Mouse (Mus musculus) liver, embryonic 13.5 days (tissue): ENCODE measurements around the gene Srd5a2. TPM values are rescaled to one million over a fixed set of nuclear protein-coding genes. Genes with fewer than 3 reads are reported as not detected.
"Not testable (repeated sequence)": the region's sequence is repeated elsewhere in the genome, so short reads cannot be mapped to it uniquely, and the experiment has no call there.

Experiments used
- ATAC-seq: fragments of 200-750 bp; cut with Nextera tagmentation; 2 replicates; pipeline ENCODE4 v1.8.0; 2017; ENCODE audit warnings: low read depth, mild to moderate bottlenecking, moderate number of reproducible peaks, moderate library complexity
- DNase-seq: peaks from one replicate; pipeline ENCODE4 v3.0.0; 2022
- H3K27ac ChIP-seq: fragments of 300-500 bp; sonication (generic); 2 replicates; pipeline ENCODE4 v1.5.1; 2015; ENCODE audit warnings: moderate library complexity, mild to moderate bottlenecking, inconsistent platforms
- H3K27me3 ChIP-seq: fragments of 300-500 bp; sonication (generic); 2 replicates; pipeline ENCODE4 v1.6.1; 2015; ENCODE audit warnings: mild to moderate bottlenecking, inconsistent platforms
- H3K36me3 ChIP-seq: fragments of 300-500 bp; sonication (generic); 2 replicates; pipeline ENCODE4 v1.6.1; 2015; ENCODE audit warnings: mild to moderate bottlenecking, inconsistent platforms
- H3K4me1 ChIP-seq: fragments of 300-500 bp; sonication (generic); replicated peaks from 2 replicates; pipeline ENCODE4 v1.6.1; 2015; ENCODE audit warnings: inconsistent platforms
- H3K4me2 ChIP-seq: fragments of 300-500 bp; sonication (generic); 2 replicates; pipeline ENCODE4 v1.6.1; 2015; ENCODE audit warnings: inconsistent platforms, mild to moderate bottlenecking, moderate library complexity
- H3K4me3 ChIP-seq: fragments of 300-500 bp; sonication (generic); replicated peaks from 2 replicates; pipeline ENCODE4 v1.5.1; 2015; ENCODE audit warnings: mild to moderate bottlenecking, inconsistent platforms
- H3K9ac ChIP-seq: fragments of 300-500 bp; sonication (generic); 2 replicates; pipeline ENCODE4 v1.6.1; 2015; ENCODE audit warnings: mild to moderate bottlenecking, inconsistent platforms
- H3K9me3 ChIP-seq: fragments of 300-500 bp; sonication (generic); replicated peaks from 2 replicates; pipeline ENCODE4 v1.6.1; 2016; ENCODE audit warnings: inconsistent platforms
- WGBS: fragments of 180-500 bp; shearing (Covaris S2); methylation state at CpG from one replicate; pipeline ENCODE4 v1.1.7; 2015; ENCODE audit not compliant: insufficient replicate concordance; 5-methylcytosine and 5-hydroxymethylcytosine counted together
- polyA plus RNA-seq: library from polyadenylated mRNA; unstranded; fragments of >200 nt; fragmentation: Nextera tagmentation; extraction: Ambion mirVana; gene quantifications from 2 replicates; pipeline ENCODE4 v1.2.1, GENCODE M21; 2015

Srd5a2 gene
- polyA plus RNA-seq, result not detected in 2 replicates

DNA sequence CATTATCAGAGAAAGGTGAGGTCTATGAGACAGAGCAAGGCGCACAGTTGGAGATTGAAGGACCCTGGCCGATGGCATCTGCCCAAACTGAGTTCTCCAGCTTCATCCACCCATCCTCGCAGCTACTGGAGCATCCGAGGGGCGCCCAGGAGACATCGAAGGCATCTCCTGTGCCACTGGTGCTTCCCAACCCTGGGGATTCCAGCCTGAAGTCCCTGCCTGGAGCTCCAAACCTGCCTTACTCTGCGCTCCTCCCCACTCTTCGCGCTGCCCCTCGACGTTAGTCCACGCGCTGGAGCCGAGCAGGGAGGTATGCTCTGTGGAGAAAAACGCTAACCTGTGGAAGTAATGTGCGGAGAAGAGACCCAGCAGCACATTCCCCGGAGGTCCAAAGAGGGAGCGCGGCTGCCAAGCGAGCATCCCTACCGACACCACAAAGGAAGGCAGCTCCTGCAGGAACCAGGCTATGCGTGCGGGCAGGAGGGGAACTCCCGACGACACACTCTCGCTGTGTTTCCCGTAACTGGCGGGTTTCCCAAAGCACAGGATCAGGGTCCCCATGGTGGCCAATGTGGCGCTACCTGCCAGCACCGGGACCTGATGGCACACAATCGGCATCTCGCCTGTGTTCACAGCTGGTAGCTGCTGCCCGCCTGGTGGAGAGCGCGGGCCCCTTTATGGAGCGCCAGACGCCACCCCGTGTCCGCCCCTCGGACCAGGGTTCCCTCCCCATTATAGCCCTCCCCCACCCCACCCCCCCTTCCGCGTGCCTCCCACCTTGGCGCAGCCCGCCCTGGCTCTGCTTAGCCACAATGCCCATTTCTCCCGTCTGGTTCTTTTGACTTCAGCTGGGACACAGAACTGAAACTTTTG is at the start of gene Srd5a2:
Gene Srd5a2 (minus strand): TSS at position 707 of the 873 bp plus-strand sequence.
- H3K4me3 ChIP-seq, result no peak within 1 kb of the TSS
- no peak for DNase-seq

GRCm38 (mm10) chr17:74088886-74089678 is 41.4 kb upstream of the Srd5a2 start:
- no peaks in the 10 kb centered on the region for H3K4me1 ChIP-seq
- H3K4me2 ChIP-seq, result no peak overlapping the region
- no peak overlapping the region for H3K4me3 ChIP-seq
- H3K36me3 ChIP-seq, result no peaks in the 10 kb centered on the region
- no peak overlapping the region for H3K27ac ChIP-seq
- no peaks in the 10 kb centered on the region for H3K27me3 ChIP-seq
- ATAC-seq (no peak), DNase-seq (no peak)
- no peak overlapping the region for H3K9ac ChIP-seq
- H3K9me3 ChIP-seq, result no peaks in the 10 kb centered on the region
- WGBS, result 53% methylated on average over 5 of the region's 5 CpGs

More for the DNA sequence above, at the start of gene Srd5a2:
- H3K27me3 ChIP-seq, result peaks cover 47% of the 10 kb centered on the region
- ATAC-seq, result no peak
- H3K9me3 ChIP-seq, result no peaks in the 10 kb centered on the region
- H3K4me1 ChIP-seq, result no peaks in the 10 kb centered on the region
- no peak within 1 kb of the TSS for H3K9ac ChIP-seq
- H3K36me3 ChIP-seq, result no peaks in the 10 kb centered on the region
- 4% methylated on average over 44 of the region's 45 CpGs for WGBS
- H3K4me2 ChIP-seq, result no peak within 1 kb of the TSS
- no peak within 1 kb of the TSS for H3K27ac ChIP-seq

DNA sequence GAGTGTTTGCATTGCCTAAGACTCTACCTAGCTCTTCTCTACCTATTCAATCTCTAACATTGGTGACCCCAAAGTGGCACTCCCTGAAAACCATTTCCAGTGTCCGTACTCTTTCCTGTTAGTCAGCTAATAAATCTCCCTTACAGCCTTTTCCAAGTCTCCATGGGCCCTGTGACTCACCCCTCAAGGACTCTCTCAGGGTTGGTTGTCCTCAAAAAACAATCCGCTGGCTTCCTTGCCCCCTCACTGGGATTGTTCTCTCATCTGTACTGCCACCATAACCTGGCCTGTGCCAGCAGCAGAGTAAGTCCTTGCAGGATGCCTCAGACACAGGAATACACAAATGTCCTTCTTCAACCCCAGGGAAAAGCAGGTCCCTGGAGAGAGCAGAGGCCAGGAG is 40.3 kb upstream of the Srd5a2 start:
- WGBS, result 58% methylated on average over 2 of the region's 2 CpGs
- Histone ChIP-seq H3K4me3 (no peak overlapping the region), H3K9me3 (no peaks in the 10 kb centered on the region), H3K9ac (no peak overlapping the region), H3K27me3 (no peaks in the 10 kb centered on the region), H3K27ac (no peak overlapping the region), H3K36me3 (no peaks in the 10 kb centered on the region), H3K4me2 (no peak overlapping the region), H3K4me1 (no peaks in the 10 kb centered on the region)
- DNase-seq (no peak), ATAC-seq (no peak)

GRCm38 (mm10) chr17:74083370-74083769 is 35.7 kb upstream of the Srd5a2 start:
- Histone ChIP-seq H3K27ac (no peak overlapping the region), H3K4me1 (no peaks in the 10 kb centered on the region), H3K4me3 (no peak overlapping the region), H3K9me3 (no peaks in the 10 kb centered on the region), H3K27me3 (no peaks in the 10 kb centered on the region), H3K4me2 (no peak overlapping the region), H3K36me3 (no peaks in the 10 kb centered on the region), H3K9ac (no peak overlapping the region)
- no peak for ATAC-seq
- WGBS, result 68% methylated on average over 4 of the region's 4 CpGs
- DNase-seq, result no peak

GRCm38 (mm10) chr17:74080076-74080615 is 32.4 kb upstream of the Srd5a2 start:
- Histone ChIP-seq H3K9ac (no peak overlapping the region), H3K4me2 (no peak overlapping the region), H3K36me3 (no peaks in the 10 kb centered on the region), H3K4me3 (no peak overlapping the region), H3K4me1 (no peaks in the 10 kb centered on the region), H3K27me3 (no peaks in the 10 kb centered on the region), H3K9me3 (no peaks in the 10 kb centered on the region), H3K27ac (no peak overlapping the region)
- no peak for ATAC-seq
- 62% methylated on average over 6 of the region's 6 CpGs for WGBS
- DNase-seq, result no peak

DNA sequence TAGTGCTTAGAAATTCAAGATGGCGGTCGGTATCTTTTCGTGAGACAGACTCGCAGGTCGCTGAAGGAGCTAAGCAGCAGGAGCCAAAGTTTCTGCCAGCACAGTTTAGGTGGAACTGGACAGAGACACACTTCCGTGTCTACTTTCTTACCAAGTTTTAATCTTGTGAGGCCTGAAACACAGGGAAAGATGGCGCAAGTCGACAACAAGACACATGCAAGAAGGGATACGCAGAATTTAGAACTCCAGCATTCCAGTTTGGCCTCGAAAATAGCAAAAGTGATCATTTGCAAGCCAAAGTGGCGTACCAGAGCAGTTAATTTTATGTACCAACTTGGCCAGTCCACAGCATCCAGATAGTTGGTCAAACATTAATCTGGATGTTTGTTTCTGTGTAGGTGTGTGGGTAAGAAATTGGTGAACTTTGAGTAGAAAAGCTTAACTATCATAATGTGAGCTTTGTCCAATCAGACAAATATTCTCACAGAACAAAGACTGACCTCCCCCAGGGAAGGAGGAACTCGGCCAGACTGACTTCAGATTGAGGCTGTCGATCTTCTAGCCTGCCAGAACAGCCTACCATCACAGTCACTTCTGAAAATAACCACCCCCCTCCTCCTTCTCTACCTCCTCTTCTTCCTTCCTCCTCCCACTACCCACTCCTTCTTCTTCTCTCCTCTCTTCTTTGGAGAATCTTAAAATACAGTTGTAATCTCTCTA is 31.2 kb upstream of the Srd5a2 start:
- 64% methylated on average over 13 of the region's 13 CpGs for WGBS
- ATAC-seq, result no peak

GRCm38 (mm10) chr17:74073067-74073466 is 25.4 kb upstream of the Srd5a2 start:
- H3K4me1 ChIP-seq, H3K27ac ChIP-seq, ATAC-seq, H3K4me3 ChIP-seq, H3K27me3 ChIP-seq, H3K4me2 ChIP-seq, DNase-seq, H3K36me3 ChIP-seq, H3K9ac ChIP-seq, H3K9me3 ChIP-seq: not testable (repeated sequence)
- WGBS, result 66% methylated on average over 5 of the region's 5 CpGs

More for the DNA sequence above, 31.2 kb upstream of the Srd5a2 start:
- Histone ChIP-seq H3K36me3 (no peaks in the 10 kb centered on the region), H3K4me2 (no peak overlapping the region), H3K9me3 (no peaks in the 10 kb centered on the region), H3K27ac (no peak overlapping the region), H3K4me1 (no peaks in the 10 kb centered on the region), H3K27me3 (no peaks in the 10 kb centered on the region), H3K9ac (no peak overlapping the region), H3K4me3 (no peak overlapping the region)
- no peak for DNase-seq

DNA sequence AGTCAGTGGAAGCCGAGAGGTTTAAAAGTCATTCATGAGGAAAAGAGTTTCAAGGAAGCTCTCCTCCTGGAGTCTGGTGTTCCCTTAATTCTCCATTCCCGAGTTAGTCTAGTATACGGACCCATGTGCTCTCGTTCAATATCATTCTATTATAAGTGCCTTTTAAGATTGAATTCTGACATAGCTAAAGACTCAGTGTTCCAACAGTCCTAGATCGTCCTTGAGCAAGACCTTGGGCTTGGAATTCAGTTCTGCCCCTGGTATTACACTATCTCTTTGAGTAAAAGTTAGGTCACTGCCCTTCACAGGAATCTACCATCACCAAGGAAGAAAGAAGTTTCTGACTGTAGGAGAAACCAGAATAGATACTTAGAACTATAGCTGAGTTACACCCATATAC is 15.0 kb upstream of the Srd5a2 start:
- DNase-seq, H3K9ac ChIP-seq, H3K4me3 ChIP-seq, H3K9me3 ChIP-seq, ATAC-seq, H3K27me3 ChIP-seq, H3K27ac ChIP-seq, H3K4me2 ChIP-seq, H3K36me3 ChIP-seq, H3K4me1 ChIP-seq: not testable (repeated sequence)
- 71% methylated on average over 5 of the region's 5 CpGs for WGBS

DNA sequence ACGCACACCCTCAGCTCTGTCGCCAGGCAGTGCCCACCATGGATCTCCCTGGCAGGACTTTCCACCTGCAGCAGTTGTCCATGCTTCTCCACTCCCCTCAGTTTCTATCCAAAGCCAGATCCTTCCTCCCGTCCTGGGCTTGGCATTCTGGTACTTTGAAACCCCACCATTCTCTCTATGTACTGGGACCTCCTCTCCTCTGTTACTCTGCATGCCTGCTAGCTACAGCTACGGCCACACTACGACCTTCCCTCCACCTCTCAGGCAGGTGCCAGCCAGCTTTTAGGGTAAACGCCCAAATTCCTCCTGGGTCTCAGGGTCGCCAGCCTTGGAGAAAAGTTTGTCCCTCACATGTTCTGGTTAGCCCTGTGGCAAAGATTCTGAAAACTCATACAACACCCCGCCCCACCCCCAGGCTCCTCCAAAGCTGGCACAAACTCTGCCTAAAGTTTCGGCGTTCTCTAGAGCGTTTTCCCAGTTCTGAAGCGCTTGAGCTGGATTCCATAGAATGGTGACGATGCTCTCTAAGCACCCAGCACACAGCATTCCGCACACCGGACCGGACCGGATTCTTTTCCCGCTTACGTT is 607 bp upstream of the Srd5a2 start:
- H3K4me1 ChIP-seq, result no peaks in the 10 kb centered on the region
- no peaks in the 10 kb centered on the region for H3K9me3 ChIP-seq
- no peak overlapping the region for H3K4me3 ChIP-seq
- WGBS, result 6% methylated on average over 19 of the region's 19 CpGs
- no peak overlapping the region for H3K9ac ChIP-seq
- no peak overlapping the region for H3K27ac ChIP-seq
- H3K4me2 ChIP-seq, result no peak overlapping the region
- DNase-seq, result no peak
- no peaks in the 10 kb centered on the region for H3K36me3 ChIP-seq
- ATAC-seq, result no peak
- H3K27me3 ChIP-seq, result peaks cover 47% of the 10 kb centered on the region

- Histone ChIP-seq H3K4me1 (no peaks in the 10 kb centered on the region), H3K4me2 (no peak overlapping the region), H3K4me3 (no peak overlapping the region), H3K27ac (no peak overlapping the region), H3K27me3 (peaks cover 34% of the 10 kb centered on the region), H3K9me3 (no peaks in the 10 kb centered on the region), H3K36me3 (no peaks in the 10 kb centered on the region), H3K9ac (no peak overlapping the region)
- WGBS, result 56% methylated on average over 4 of the region's 4 CpGs
- ATAC-seq (no peak), DNase-seq (no peak)
Observed at GRCm38 (mm10) chr17:74043754-74044153, 4.0 kb downstream of the Srd5a2 start.
